13 mouse cellular contexts compared by ENCODE assay signal in genomic region chr2:74846992-74847391, GRCm38 (mm10).
"Had no signal": no experiment of that assay in that cellular context is flagged by ENCODE, and none has a peak within 500 bp of the region (broad histone marks: within the 10 kb centered on the region; RNA-seq: fewer than 3 reads in every experiment).

No protein-coding gene starts in this region.

- H3K27ac ChIP-seq: intestine, embryonic 15.5 days; kidney, embryonic 15.5 days; limb, embryonic 12.5 days; lung, embryonic 15.5 days; macrophage; midbrain, embryonic 13.5 days had no signal

- H3K27me3 ChIP-seq: intestine, embryonic 15.5 days; kidney, embryonic 15.5 days; limb, embryonic 12.5 days; lung, embryonic 15.5 days; midbrain, embryonic 13.5 days had no signal

- H3K9ac ChIP-seq: intestine, embryonic 15.5 days; kidney, embryonic 15.5 days; limb, embryonic 12.5 days; lung, embryonic 15.5 days; midbrain, embryonic 13.5 days had no signal

- H3K4me3 ChIP-seq: intestine, embryonic 15.5 days; kidney, embryonic 15.5 days; limb, embryonic 12.5 days; lung, embryonic 15.5 days; midbrain, embryonic 13.5 days had no signal

- H3K4me2 ChIP-seq: intestine, embryonic 15.5 days; kidney, embryonic 15.5 days; limb, embryonic 12.5 days; lung, embryonic 15.5 days; midbrain, embryonic 13.5 days had no signal

- H3K36me3 ChIP-seq: intestine, embryonic 15.5 days; kidney, embryonic 15.5 days; limb, embryonic 12.5 days; lung, embryonic 15.5 days; midbrain, embryonic 13.5 days had no signal

- DNase-seq: kidney, adult 18-20 months; kidney, postnatal 14 days; layer of hippocampus, adult 9-11 months; layer of hippocampus, postnatal 36 days; lung, postnatal 14 days; thymus, adult 18-20 months; thymus, postnatal 14 days had no signal

- H3K9me3 ChIP-seq: intestine, embryonic 15.5 days; kidney, embryonic 15.5 days; limb, embryonic 12.5 days; lung, embryonic 15.5 days; midbrain, embryonic 13.5 days had no signal

- ATAC-seq: intestine, embryonic 15.5 days; midbrain, embryonic 13.5 days had no signal

- H3K4me1 ChIP-seq: intestine, embryonic 15.5 days; limb, embryonic 12.5 days; midbrain, embryonic 13.5 days had no signal
